Mouse (Mus musculus) hindbrain, embryonic 12.5 days (tissue): ENCODE data around the gene Cblb. TPM values are rescaled to one million over a fixed set of nuclear protein-coding genes. Genes with fewer than 3 reads are reported as not detected.

Experiments used
- ATAC-seq: fragments of 200-750 bp; cut with Nextera tagmentation; 2 replicates; pipeline ENCODE4 v1.8.0; 2017; ENCODE audit warnings: moderate TSS enrichment; ENCODE audit not compliant: low FRiP score
- H3K27ac ChIP-seq: fragments of 300-500 bp; sonication (generic); 2 replicates; pipeline ENCODE4 v1.5.1; 2016; ENCODE audit warnings: mild to moderate bottlenecking
- H3K27me3 ChIP-seq: fragments of 300-500 bp; sonication (generic); 2 replicates; pipeline ENCODE4 v1.6.1; 2016; ENCODE audit warnings: mild to moderate bottlenecking
- H3K36me3 ChIP-seq: fragments of 300-500 bp; sonication (generic); 2 replicates; pipeline ENCODE4 v1.6.1; 2016; ENCODE audit warnings: mild to moderate bottlenecking
- H3K4me1 ChIP-seq: fragments of 300-500 bp; sonication (generic); 2 replicates; pipeline ENCODE4 v1.6.1; 2016
- H3K4me2 ChIP-seq: fragments of 300-500 bp; sonication (generic); replicated peaks from 2 replicates; pipeline ENCODE4 v1.6.1; 2016; ENCODE audit warnings: mild to moderate bottlenecking
- H3K4me3 ChIP-seq: fragments of 300-500 bp; sonication (generic); 2 replicates; pipeline ENCODE4 v1.5.1; 2016; ENCODE audit warnings: mild to moderate bottlenecking
- H3K9ac ChIP-seq: fragments of 300-500 bp; sonication (generic); 2 replicates; pipeline ENCODE4 v1.6.1; 2016; ENCODE audit warnings: mild to moderate bottlenecking, moderate library complexity
- H3K9me3 ChIP-seq: fragments of 300-500 bp; sonication (generic); replicated peaks from 2 replicates; pipeline ENCODE4 v1.6.1; 2016; ENCODE audit warnings: mild to moderate bottlenecking
- WGBS: fragments of 180-500 bp; shearing (Covaris S2); methylation state at CpG from one replicate; pipeline ENCODE4 v1.1.7; 2016; 5-methylcytosine and 5-hydroxymethylcytosine counted together
- polyA plus RNA-seq: library from polyadenylated mRNA; unstranded; fragments of >200 nt; fragmentation: Nextera tagmentation; extraction: Ambion mirVana; gene quantifications from 2 replicates; pipeline ENCODE4 v1.2.1, GENCODE M21; 2016

Cblb gene
- polyA plus RNA-seq, 1 experiment from 2014 or later = 40.7 TPM

GRCm38 (mm10) chr16:52080619-52081395 is 49.8 kb downstream of the Cblb start:
- Histone ChIP-seq H3K9me3 (no peaks in the 10 kb centered on the region), H3K4me1 (no peaks in the 10 kb centered on the region), H3K36me3 (no peaks in the 10 kb centered on the region), H3K27me3 (no peaks in the 10 kb centered on the region), H3K4me3 (no peak overlapping the region), H3K4me2 (no peak overlapping the region), H3K27ac (no peak overlapping the region), H3K9ac (no peak overlapping the region)
- no peak for ATAC-seq
- 91% methylated on average over 11 of the region's 11 CpGs for WGBS

- Histone ChIP-seq H3K9me3 (no peaks in the 10 kb centered on the region), H3K27ac (no peak overlapping the region)
- WGBS = 75% methylated on average over 3 of the region's 3 CpGs
Measured at GRCm38 (mm10) chr16:52081756-52082155, 50.7 kb downstream of the Cblb start.

GRCm38 (mm10) chr16:52086793-52087450 is 55.9 kb downstream of the Cblb start:
- ATAC-seq = no peak
- Histone ChIP-seq H3K36me3 (no peaks in the 10 kb centered on the region), H3K9ac (no peak overlapping the region), H3K4me2 (no peak overlapping the region), H3K27me3 (no peaks in the 10 kb centered on the region), H3K27ac (no peak overlapping the region), H3K9me3 (no peaks in the 10 kb centered on the region), H3K4me3 (no peak overlapping the region), H3K4me1 (no peaks in the 10 kb centered on the region)
- WGBS = 89% methylated on average over 9 of the region's 9 CpGs

More at GRCm38 (mm10) chr16:52081756-52082155, 50.7 kb downstream of the Cblb start:
- H3K4me1 ChIP-seq = no peaks in the 10 kb centered on the region
- no peak overlapping the region for H3K4me2 ChIP-seq
- no peaks in the 10 kb centered on the region for H3K27me3 ChIP-seq
- H3K4me3 ChIP-seq = no peak overlapping the region
- no peak for ATAC-seq
- no peak overlapping the region for H3K9ac ChIP-seq
- H3K36me3 ChIP-seq = no peaks in the 10 kb centered on the region

- Histone ChIP-seq H3K9me3 (no peaks in the 10 kb centered on the region), H3K9ac (no peak overlapping the region), H3K27me3 (no peaks in the 10 kb centered on the region), H3K4me1 (peaks cover 7% of the 10 kb centered on the region; the same call in 1 of the 2 replicates), H3K4me2 (no peak overlapping the region), H3K27ac (no peak overlapping the region), H3K36me3 (peaks cover 3% of the 10 kb centered on the region; the same call in 1 of the 2 replicates), H3K4me3 (no peak overlapping the region)
- no peak for ATAC-seq
- WGBS = 89% methylated on average over 4 of the region's 4 CpGs
Measured at GRCm38 (mm10) chr16:52089354-52089753, 58.3 kb downstream of the Cblb start.

GRCm38 (mm10) chr16:52090899-52091298 is 59.9 kb downstream of the Cblb start:
- no peaks in the 10 kb centered on the region for H3K27me3 ChIP-seq
- H3K9ac ChIP-seq = no peak overlapping the region
- no peaks in the 10 kb centered on the region for H3K9me3 ChIP-seq
- peaks cover 7% of the 10 kb centered on the region; the same call in 1 of the 2 replicates for H3K4me1 ChIP-seq
- H3K27ac ChIP-seq = no peak overlapping the region
- no peak overlapping the region for H3K4me3 ChIP-seq
- peaks cover 3% of the 10 kb centered on the region; the same call in 1 of the 2 replicates for H3K36me3 ChIP-seq
- ATAC-seq = no peak
- H3K4me2 ChIP-seq = no peak overlapping the region
- WGBS = 76% methylated on average over 6 of the region's 6 CpGs

- Histone ChIP-seq H3K36me3 (peaks cover 3% of the 10 kb centered on the region; the same call in 1 of the 2 replicates), H3K4me3 (no peak overlapping the region), H3K27ac (no peak overlapping the region), H3K9ac (no peak overlapping the region), H3K27me3 (no peaks in the 10 kb centered on the region), H3K4me2 (no peak overlapping the region), H3K9me3 (no peaks in the 10 kb centered on the region), H3K4me1 (peaks cover 7% of the 10 kb centered on the region; the same call in 1 of the 2 replicates)
- WGBS = 77% methylated on average over 9 of the region's 9 CpGs
- no peak for ATAC-seq
Measured at GRCm38 (mm10) chr16:52093325-52094253, 62.6 kb downstream of the Cblb start.

GRCm38 (mm10) chr16:52094735-52095459 is 63.9 kb downstream of the Cblb start:
- 93% methylated on average over 10 of the region's 10 CpGs for WGBS
- no peak overlapping the region for H3K4me2 ChIP-seq
- no peak for ATAC-seq
- peaks cover 7% of the 10 kb centered on the region; the same call in 1 of the 2 replicates for H3K4me1 ChIP-seq
- H3K9ac ChIP-seq = no peak overlapping the region
- no peaks in the 10 kb centered on the region for H3K9me3 ChIP-seq
- no peak overlapping the region for H3K27ac ChIP-seq
- H3K27me3 ChIP-seq = no peaks in the 10 kb centered on the region
- H3K36me3 ChIP-seq = peaks cover 3% of the 10 kb centered on the region; the same call in 1 of the 2 replicates
- H3K4me3 ChIP-seq = no peak overlapping the region

- ATAC-seq = no peak
- 94% methylated on average over 3 of the region's 3 CpGs for WGBS
- Histone ChIP-seq H3K27ac (no peak overlapping the region), H3K4me2 (no peak overlapping the region), H3K9ac (no peak overlapping the region), H3K27me3 (no peaks in the 10 kb centered on the region), H3K4me1 (peaks cover 7% of the 10 kb centered on the region; the same call in 1 of the 2 replicates), H3K36me3 (peaks cover 7% of the 10 kb centered on the region; the same call in 1 of the 2 replicates), H3K9me3 (no peaks in the 10 kb centered on the region), H3K4me3 (no peak overlapping the region)
Measured at GRCm38 (mm10) chr16:52095643-52096042, 64.6 kb downstream of the Cblb start.

GRCm38 (mm10) chr16:52100466-52100865 is 69.4 kb downstream of the Cblb start:
- H3K4me3 ChIP-seq = no peak overlapping the region
- no peak for ATAC-seq
- H3K9me3 ChIP-seq = no peaks in the 10 kb centered on the region
- H3K27me3 ChIP-seq = no peaks in the 10 kb centered on the region
- WGBS = 82% methylated on average over 6 of the region's 6 CpGs
- no peak overlapping the region for H3K4me2 ChIP-seq
- 0 out of 2 replicates have a peak, but pooled peaks cover 5% of the 10 kb centered on the region for H3K36me3 ChIP-seq
- no peak overlapping the region for H3K27ac ChIP-seq
- no peak overlapping the region for H3K9ac ChIP-seq
- 0 out of 2 replicates have a peak, but pooled peaks cover 2% of the 10 kb centered on the region for H3K4me1 ChIP-seq

- Histone ChIP-seq H3K9ac (no peak overlapping the region), H3K27me3 (no peaks in the 10 kb centered on the region), H3K4me2 (no peak overlapping the region), H3K4me3 (no peak overlapping the region), H3K36me3 (0 out of 2 replicates have a peak, but pooled peaks cover 5% of the 10 kb centered on the region), H3K27ac (no peak overlapping the region), H3K9me3 (no peaks in the 10 kb centered on the region), H3K4me1 (0 out of 2 replicates have a peak, but pooled peaks cover 2% of the 10 kb centered on the region)
- ATAC-seq = no peak
- 97% methylated on average over 9 of the region's 9 CpGs for WGBS
Measured at GRCm38 (mm10) chr16:52104608-52105007, 73.6 kb downstream of the Cblb start.

GRCm38 (mm10) chr16:52107836-52108235 is 76.8 kb downstream of the Cblb start:
- Histone ChIP-seq H3K27ac (no peak overlapping the region), H3K9ac (no peak overlapping the region), H3K9me3 (no peaks in the 10 kb centered on the region), H3K4me3 (no peak overlapping the region), H3K27me3 (no peaks in the 10 kb centered on the region), H3K36me3 (peaks cover 2% of the 10 kb centered on the region; the same call in 1 of the 2 replicates), H3K4me2 (no peak overlapping the region), H3K4me1 (0 out of 2 replicates have a peak, but pooled peaks cover 2% of the 10 kb centered on the region)
- no peak for ATAC-seq
- 89% methylated on average over 5 of the region's 5 CpGs for whole genome bisulfite sequencing
